Mouse (Mus musculus) cortical plate, adult 2 months (tissue): Measurements from ENCODE around the gene Snx4.

Experiments
- CTCF ChIP-seq: fragments of 200-500 bp; IDR thresholded peaks from 2 replicates; pipeline ENCODE4 v1.5.1; 2011; ENCODE audit warnings: mild to moderate bottlenecking, control low read depth, low read length; ENCODE audit not compliant: insufficient read depth; ENCODE audit errors: extremely low read depth
- POLR2A ChIP-seq: fragments of 200-500 bp; IDR thresholded peaks from 2 replicates; pipeline ENCODE4 v1.6.1; 2011; ENCODE audit warnings: mild to moderate bottlenecking, low read length, control low read depth; ENCODE audit not compliant: insufficient read depth; ENCODE audit errors: extremely low read depth

GRCm38 (mm10) chr16:33294681-33295080 lies 43.4 kb downstream of the Snx4 start:
- no peak for TF ChIP-seq CTCF
- no peak for TF ChIP-seq POLR2A
